Mouse (Mus musculus) embryo, embryonic 10.5 days (tissue): ENCODE measurements around the gene Eif4a1.
A peak's percentile ranks its signal among the peaks of the same experiment; 100 is the strongest.
"Not testable (repeated sequence)": the region's sequence is repeated elsewhere in the genome, so short reads cannot be mapped to it uniquely, and the experiment has no call there.

Experiments used
- DNase-seq: peaks from one replicate; pipeline ENCODE4 v3.0.0-alpha.2; 2015; ENCODE audit warnings: low spot score

Eif4a1 gene

GRCm38 (mm10) chr11:69633128-69633866, 38.9 kb downstream of the Eif4a1 start:
- DNase-seq = peak; percentile 55

GRCm38 (mm10) chr11:69632284-69633089, 39.7 kb downstream of the Eif4a1 start, which contains the start of gene Fxr2:
TSS of gene Fxr2 (plus strand) at chr11:69632990.
- DNase-seq = peak; percentile 100

GRCm38 (mm10) chr11:69629802-69630201, 42.4 kb downstream of the Eif4a1 start:
- DNase-seq = peak; percentile 45

GRCm38 (mm10) chr11:69628286-69628685, 43.9 kb downstream of the Eif4a1 start:
- peak; percentile 92 for DNase-seq

GRCm38 (mm10) chr11:69624339-69624738, 47.9 kb downstream of the Eif4a1 start:
- not testable (repeated sequence) for DNase-seq

GRCm38 (mm10) chr11:69623006-69623405, 49.2 kb downstream of the Eif4a1 start:
- no peak for DNase-seq

- peak; percentile 29 for DNase-seq
Measured at GRCm38 (mm10) chr11:69622406-69622805, 49.8 kb downstream of the Eif4a1 start.

GRCm38 (mm10) chr11:69621571-69622268, 50.5 kb downstream of the Eif4a1 start, which contains the start of gene Sat2:
TSS of gene Sat2 (plus strand) at chr11:69622024.
- peak; percentile 93 for DNase-seq

GRCm38 (mm10) chr11:69620394-69621081, 51.7 kb downstream of the Eif4a1 start:
- no peak for DNase-seq

GRCm38 (mm10) chr11:69617805-69618204, 54.4 kb downstream of the Eif4a1 start, which contains the start of gene Shbg:
TSS of gene Shbg (minus strand) at chr11:69617905.
- no peak for DNase-seq
